In genomic region chr16:18324031-18324430, GRCm38 (mm10) we compare ENCODE assay signal across 18 mouse cellular contexts.
"Had no signal": no experiment of that assay in that cellular context is flagged by ENCODE, and none has a peak within 500 bp of the region (broad histone marks: within the 10 kb centered on the region; RNA-seq: fewer than 3 reads in every experiment).

No protein-coding gene starts in this region.

- H3K36me3 ChIP-seq: lung, embryonic 15.5 days had no signal

- DNase-seq: kidney, adult 8-10 months; kidney, postnatal 10 days; kidney, postnatal 36 days; layer of hippocampus, postnatal 36 days; liver; lung, adult 18-20 months; lung, postnatal 36 days; thymus, postnatal 25 days had no signal

- H3K9me3 ChIP-seq: kidney, embryonic 15.5 days; limb, embryonic 13.5 days; liver, embryonic 12.5 days; liver, embryonic 15.5 days; lung, embryonic 15.5 days; midbrain, embryonic 12.5 days; neural tube, embryonic 13.5 days had no signal

- H3K4me1 ChIP-seq: kidney, embryonic 15.5 days; limb, embryonic 13.5 days; liver, embryonic 12.5 days; liver, embryonic 15.5 days; lung, embryonic 15.5 days; midbrain, embryonic 12.5 days; neural tube, embryonic 13.5 days had no signal

- H3K4me2 ChIP-seq: kidney, embryonic 15.5 days; limb, embryonic 13.5 days; liver, embryonic 12.5 days; liver, embryonic 15.5 days; lung, embryonic 15.5 days; midbrain, embryonic 12.5 days; neural tube, embryonic 13.5 days had no signal

- H3K27me3 ChIP-seq: kidney, embryonic 15.5 days; limb, embryonic 13.5 days; liver, embryonic 12.5 days; liver, embryonic 15.5 days; lung, embryonic 15.5 days; midbrain, embryonic 12.5 days; neural tube, embryonic 13.5 days had no signal

- H3K27ac ChIP-seq: kidney, embryonic 15.5 days; left cerebral cortex, adult 2 months; limb, embryonic 13.5 days; liver, embryonic 12.5 days; liver, embryonic 15.5 days; lung, embryonic 15.5 days; midbrain, embryonic 12.5 days; neural tube, embryonic 13.5 days had no signal

- ATAC-seq: liver, embryonic 12.5 days; midbrain, embryonic 16.5 days had no signal

- H3K4me3 ChIP-seq: kidney, embryonic 15.5 days; left cerebral cortex, adult 2 months; limb, embryonic 13.5 days; liver, embryonic 12.5 days; liver, embryonic 15.5 days; lung, embryonic 15.5 days; midbrain, embryonic 12.5 days; myocyte; neural tube, embryonic 13.5 days had no signal

- H3K9ac ChIP-seq: kidney, embryonic 15.5 days; limb, embryonic 13.5 days; liver, embryonic 12.5 days; liver, embryonic 15.5 days; lung, embryonic 15.5 days; midbrain, embryonic 12.5 days; neural tube, embryonic 13.5 days had no signal
